Mouse (Mus musculus) megakaryocyte-erythroid progenitor cell, adult 5 weeks (primary cell): ENCODE data around the gene Gm10309. TPM values are rescaled to one million over a fixed set of nuclear protein-coding genes. Genes with fewer than 3 reads are reported as not detected.

Experiments used
- polyA plus RNA-seq: library from polyadenylated mRNA; stranded (reverse); fragments of >175 nt; gene quantifications from 2 replicates; pipeline ENCODE4 v1.2.3, GENCODE M21; 2012

Gm10309 gene
- polyA plus RNA-seq, result not detected in 2 replicates

GRCm38 (mm10) chr17:86505183-86505631, at the start of gene Gm10309:
Gene Gm10309, minus strand, starts transcription at chr17:86505232.

Other genes starting within 250 kb of the Gm10309 start
- 0.19 and 0.23 TPM in 2 replicates for gene Epas1, start 248.5 kb upstream of the Gm10309 start, polyA plus RNA-seq